Mouse (Mus musculus) hematopoietic multipotent progenitor cell, adult 10-12 weeks (in vitro differentiated cells): ENCODE measurements around the gene Olfr1259. TPM values are rescaled to one million over a fixed set of nuclear protein-coding genes. Genes with fewer than 3 reads are reported as not detected.

Experiments used
- polyA plus RNA-seq: library from polyadenylated mRNA; stranded (reverse); fragments of >175 nt; gene quantifications from 2 replicates; pipeline ENCODE4 v1.2.3, GENCODE M21; 2012; ENCODE audit warnings: low replicate concordance

The Olfr1259 gene
- polyA plus RNA-seq = not detected in 2 replicates

DNA sequence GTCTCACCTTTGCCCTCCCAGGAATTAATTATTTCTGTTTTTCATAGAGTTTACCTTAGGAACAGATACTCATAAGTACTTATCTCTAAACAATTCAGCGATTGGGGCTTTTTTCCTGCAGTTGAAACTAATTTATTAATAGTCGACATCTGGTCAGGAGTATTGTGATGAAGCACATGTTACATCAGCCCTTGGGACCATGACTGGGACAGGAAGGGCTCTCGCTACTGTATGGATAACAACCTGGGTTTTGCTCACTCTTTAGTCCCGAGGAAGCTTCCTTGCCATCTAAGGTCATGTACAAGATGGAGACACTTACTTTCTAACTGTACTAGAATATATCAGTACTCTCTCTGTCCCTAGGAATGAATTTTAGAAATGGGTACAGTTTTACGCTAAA, at the start of gene Olfr1259:
Gene Olfr1259 (minus strand): TSS at position 101 of the 400 bp plus-strand sequence.

DNA sequence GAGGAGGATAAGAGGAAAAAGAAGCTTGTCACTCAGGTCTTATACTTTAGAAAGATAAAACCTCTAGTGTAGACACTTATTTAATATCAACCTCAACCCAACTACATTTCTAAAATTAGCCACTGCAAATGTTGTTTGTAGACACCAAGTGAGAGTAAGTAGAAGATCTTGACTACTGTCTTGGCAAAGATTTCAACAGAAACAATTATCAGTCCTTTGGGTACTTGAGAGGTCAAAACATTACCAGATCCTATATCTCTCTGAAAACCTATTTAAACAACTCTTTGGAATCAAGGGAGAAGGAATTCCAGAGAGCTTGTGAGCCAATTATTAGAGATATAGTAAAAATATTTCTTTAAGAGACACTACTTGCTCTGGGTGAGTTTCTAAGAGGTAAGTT, 42.5 kb upstream of the Olfr1259 start, which contains the start of gene Olfr1261:
Gene Olfr1261 (plus strand): TSS at position 301 of the 400 bp plus-strand sequence.

DNA sequence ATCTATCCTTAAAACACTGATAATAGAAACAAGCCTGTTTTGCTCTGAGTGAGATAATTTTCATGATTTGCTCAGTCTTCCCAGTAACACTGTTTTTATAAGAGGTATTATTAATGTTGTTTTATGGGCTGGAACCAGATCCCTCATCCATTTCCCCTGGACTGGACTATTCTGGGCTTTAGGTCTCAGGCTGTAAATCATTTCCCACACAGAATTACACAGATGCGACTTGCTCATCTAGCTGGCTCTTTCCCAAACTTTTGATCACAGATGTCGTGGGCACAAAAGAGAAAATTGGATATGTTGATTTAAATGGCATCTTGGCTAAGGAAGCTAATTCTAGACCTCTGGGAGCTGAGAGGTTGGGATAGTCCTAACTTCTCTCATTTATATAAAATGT, 25.7 kb upstream of the Olfr1259 start, which contains the start of gene Olfr1260:
Gene Olfr1260 (plus strand): TSS at position 157 of the 400 bp plus-strand sequence.

DNA sequence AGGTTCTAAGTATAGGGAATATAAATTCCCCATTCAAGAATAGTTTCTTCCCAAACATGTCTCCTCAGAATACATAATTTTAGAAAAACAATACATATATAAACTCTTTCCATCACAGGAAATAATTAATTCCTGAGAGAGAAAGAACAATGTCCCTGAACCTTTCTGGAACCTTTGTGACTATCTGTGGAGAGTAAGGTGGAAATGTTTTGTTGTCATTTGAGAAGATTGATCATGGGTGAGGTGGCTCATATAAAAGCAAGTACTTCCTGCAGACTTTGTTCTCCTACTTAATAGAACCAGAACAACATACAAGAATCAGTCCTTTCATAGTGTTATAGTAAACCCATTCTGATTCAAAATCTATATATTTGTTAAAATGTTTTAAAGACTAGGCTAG, 21.5 kb downstream of the Olfr1259 start, which contains the start of gene Olfr1258:
Gene Olfr1258 (plus strand): TSS at position 301 of the 400 bp plus-strand sequence.

Other genes starting within 250 kb of the Olfr1259 start
- not detected in 2 replicates for gene Olfr1252, start 223.7 kb downstream of the Olfr1259 start, polyA plus RNA-seq
- not detected in 2 replicates for gene Olfr1253, start 191.6 kb downstream of the Olfr1259 start, polyA plus RNA-seq
- gene Olfr1254, start 155.0 kb downstream of the Olfr1259 start, polyA plus RNA-seq = not detected in 2 replicates
- not detected in 2 replicates for gene Olfr1255, start 136.6 kb downstream of the Olfr1259 start, polyA plus RNA-seq
- not detected in 2 replicates for gene Olfr1256, start 107.1 kb downstream of the Olfr1259 start, polyA plus RNA-seq
- 0.05 TPM in 1 of 2 replicates, not detected in the other for gene Olfr48, start 100.5 kb downstream of the Olfr1259 start, polyA plus RNA-seq
- 0.04 TPM in 1 of 2 replicates, not detected in the other for gene Olfr1257, start 70.2 kb downstream of the Olfr1259 start, polyA plus RNA-seq
- not detected in 2 replicates for gene Olfr1258, start 21.4 kb downstream of the Olfr1259 start, polyA plus RNA-seq
- gene Olfr1260, start 25.7 kb upstream of the Olfr1259 start, polyA plus RNA-seq = not detected in 2 replicates
- not detected in 2 replicates for gene Olfr1261, start 42.6 kb upstream of the Olfr1259 start, polyA plus RNA-seq
- not detected in 2 replicates for gene Olfr1262, start 51.5 kb upstream of the Olfr1259 start, polyA plus RNA-seq
- gene Olfr1263, start 63.5 kb upstream of the Olfr1259 start, polyA plus RNA-seq = not detected in 2 replicates
- gene Olfr1264, start 76.9 kb upstream of the Olfr1259 start, polyA plus RNA-seq = not detected in 2 replicates
- not detected in 2 replicates for gene Olfr1265, start 86.7 kb upstream of the Olfr1259 start, polyA plus RNA-seq
- not detected in 2 replicates for gene Olfr140, start 114.9 kb upstream of the Olfr1259 start, polyA plus RNA-seq
- gene Olfr1269, start 172.7 kb upstream of the Olfr1259 start, polyA plus RNA-seq = not detected in 2 replicates
- not detected in 2 replicates for gene Olfr32, start 193.6 kb upstream of the Olfr1259 start, polyA plus RNA-seq
- gene Olfr1270, start 204.4 kb upstream of the Olfr1259 start, polyA plus RNA-seq = not detected in 2 replicates